Mouse (Mus musculus) stomach, postnatal 0 days (tissue): Measurements from ENCODE around the gene Fnd3c2.

Source experiments
- CTCF ChIP-seq: IDR thresholded peaks from 2 replicates; pipeline ENCODE4 v1.5.1; 2016; ENCODE audit warnings: antibody characterized with exemption, low read depth, mild to moderate bottlenecking, moderate library complexity
- EP300 ChIP-seq: optimal IDR thresholded peaks from 2 replicates; pipeline ENCODE3; 2016; ENCODE audit warnings: antibody characterized with exemption

GRCm38 (mm10) chrX:106190091-106190490 is 65.1 kb downstream of the Fnd3c2 start:
- TF ChIP-seq CTCF = no peak
- no peak for TF ChIP-seq EP300
